Mouse (Mus musculus): ENCODE measurements around the gene Flvcr1. TPM values are rescaled to one million over a fixed set of nuclear protein-coding genes. Genes with fewer than 3 reads are reported as not detected.

Flvcr1 gene
- polyA plus RNA-seq, 1 experiment from 2014 or later = 12.3 TPM

- no peaks in the 10 kb centered on the region; the same call in 1 of the 2 replicates for H3K27me3 ChIP-seq (ENCODE audit: control insufficient read depth, insufficient read depth, low read length)
- H3K36me3 ChIP-seq (ENCODE audit: control insufficient read depth, insufficient read depth, low read length) = peaks cover 8% of the 10 kb centered on the region; the same call in 1 of the 2 replicates
- WGBS = under 1% methylated on average over 32 of the region's 38 CpGs
- H3K27ac ChIP-seq (ENCODE audit: low read depth, low read length) = peak within 1 kb of the TSS; percentile 95
- peaks cover 19% of the 10 kb centered on the region for H3K4me1 ChIP-seq (ENCODE audit: control insufficient read depth, insufficient read depth, low read length)
- ATAC-seq (ENCODE audit: low read depth) = peak; percentile 98
- peak within 1 kb of the TSS; percentile 82 for H3K4me3 ChIP-seq (ENCODE audit: low read depth, low read length)
- H3K9ac ChIP-seq (replicated peaks; ENCODE audit: low read depth, low read length) = peak within 1 kb of the TSS; percentile 97
- no peaks in the 10 kb centered on the region for H3K9me3 ChIP-seq (ENCODE audit: control insufficient read depth, low read length)
- H3K4me2 ChIP-seq (ENCODE audit: low read depth, low read length) = peak within 1 kb of the TSS; percentile 93
These were observed 46.8 kb downstream of the Flvcr1 start, which contains the start of gene Vash2 for GRCm38 (mm10) chr1:190979100-190979563. Gene Vash2, minus strand, starts transcription at chr1:190979296.

- WGBS = under 1% methylated on average over 41 of the region's 46 CpGs
- Histone ChIP-seq H3K4me3 (ENCODE audit: low read depth, low read length) (peak overlapping the region; percentile 82), H3K9me3 (ENCODE audit: control insufficient read depth, low read length) (no peaks in the 10 kb centered on the region), H3K4me2 (ENCODE audit: low read depth, low read length) (peak overlapping the region; percentile 93), H3K27ac (ENCODE audit: low read depth, low read length) (peak overlapping the region; percentile 95), H3K4me1 (ENCODE audit: control insufficient read depth, insufficient read depth, low read length) (peaks cover 19% of the 10 kb centered on the region), H3K36me3 (ENCODE audit: control insufficient read depth, insufficient read depth, low read length) (peaks cover 13% of the 10 kb centered on the region), H3K9ac (replicated peaks; ENCODE audit: low read depth, low read length) (peak overlapping the region; percentile 97), H3K27me3 (ENCODE audit: control insufficient read depth, insufficient read depth, low read length) (no peaks in the 10 kb centered on the region; the same call in 1 of the 2 replicates)
- peak; percentile 83 for ATAC-seq (ENCODE audit: low read depth)
These were observed 47.4 kb downstream of the Flvcr1 start for GRCm38 (mm10) chr1:190978511-190979073.

DNA sequence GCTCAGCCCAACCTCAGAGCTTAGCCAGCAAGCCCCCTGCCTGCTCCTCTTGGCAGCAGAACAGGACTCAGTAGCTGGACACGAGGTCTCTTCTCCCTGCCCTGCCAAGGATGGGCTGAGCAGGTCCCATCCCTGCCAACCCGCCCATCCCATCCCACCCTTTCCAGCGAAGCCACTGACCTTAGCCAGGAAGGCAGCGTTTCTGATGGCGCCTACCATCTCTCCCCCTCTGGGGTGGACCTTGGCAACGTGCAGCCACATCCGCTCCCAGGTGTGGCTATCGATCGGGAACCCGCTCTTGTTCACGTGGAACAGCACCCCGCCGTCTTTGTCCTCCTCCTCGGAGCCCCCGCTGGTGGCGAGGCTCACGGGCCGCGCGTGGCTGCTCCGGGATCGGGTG is 48.0 kb downstream of the Flvcr1 start:
- ATAC-seq (ENCODE audit: low read depth) = peak; percentile 10; the same call in 1 of the 2 replicates
- under 1% methylated on average over 20 of the region's 22 CpGs for WGBS

DNA sequence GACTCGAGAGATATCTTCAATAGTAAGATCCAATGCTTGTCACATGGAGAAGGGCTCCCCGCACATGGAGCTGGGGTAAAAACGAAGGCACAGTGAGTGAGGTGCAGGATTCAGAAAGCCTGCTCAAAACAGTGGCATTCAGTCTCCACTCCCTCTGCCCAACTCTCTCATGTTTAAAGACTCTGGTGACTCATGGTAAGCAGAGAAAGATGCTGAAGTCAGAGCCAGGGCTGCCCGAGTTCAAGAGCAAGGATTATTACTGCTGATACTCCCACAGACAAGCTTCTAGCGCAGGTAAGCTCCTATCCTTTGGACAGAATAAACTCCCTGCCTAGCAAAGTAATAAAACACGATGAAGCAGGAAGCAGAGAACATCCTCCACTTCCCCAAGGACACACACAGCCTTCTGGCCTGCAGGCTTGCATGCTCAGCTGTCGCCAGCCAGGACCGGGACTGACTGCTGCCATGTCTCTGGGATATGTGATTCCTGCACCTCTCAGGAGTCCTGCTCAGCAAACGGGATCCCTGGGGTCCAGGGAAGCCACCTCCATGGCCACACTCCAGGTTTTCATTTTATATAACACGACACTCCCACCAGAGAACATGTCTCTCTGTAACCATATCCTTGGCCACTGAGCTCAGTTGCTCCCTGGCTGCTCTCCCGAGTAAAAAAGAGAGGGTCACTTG is 48.9 kb downstream of the Flvcr1 start:
- peak overlapping the region; percentile 93 for H3K4me2 ChIP-seq (ENCODE audit: low read depth, low read length)
- peaks cover 27% of the 10 kb centered on the region for H3K4me1 ChIP-seq (ENCODE audit: control insufficient read depth, insufficient read depth, low read length)
- H3K36me3 ChIP-seq (ENCODE audit: control insufficient read depth, insufficient read depth, low read length) = peaks cover 18% of the 10 kb centered on the region
- H3K27me3 ChIP-seq (ENCODE audit: control insufficient read depth, insufficient read depth, low read length) = no peaks in the 10 kb centered on the region; the same call in 1 of the 2 replicates
- WGBS = 39% methylated on average over 11 of the region's 11 CpGs
- H3K27ac ChIP-seq (ENCODE audit: low read depth, low read length) = peak overlapping the region; percentile 95; the same call in 1 of the 2 replicates
- H3K9ac ChIP-seq (replicated peaks; ENCODE audit: low read depth, low read length) = peak overlapping the region; percentile 97
- H3K9me3 ChIP-seq (ENCODE audit: control insufficient read depth, low read length) = no peaks in the 10 kb centered on the region
- H3K4me3 ChIP-seq (ENCODE audit: low read depth, low read length) = peak overlapping the region; percentile 82
- no peak for ATAC-seq (ENCODE audit: low read depth)

More for the DNA sequence above, 48.0 kb downstream of the Flvcr1 start:
- peak overlapping the region; percentile 95 for H3K27ac ChIP-seq (ENCODE audit: low read depth, low read length)
- peak overlapping the region; percentile 82 for H3K4me3 ChIP-seq (ENCODE audit: low read depth, low read length)
- peaks cover 24% of the 10 kb centered on the region for H3K4me1 ChIP-seq (ENCODE audit: control insufficient read depth, insufficient read depth, low read length)
- H3K36me3 ChIP-seq (ENCODE audit: control insufficient read depth, insufficient read depth, low read length) = peaks cover 18% of the 10 kb centered on the region
- H3K9ac ChIP-seq (replicated peaks; ENCODE audit: low read depth, low read length) = peak overlapping the region; percentile 97
- no peaks in the 10 kb centered on the region for H3K9me3 ChIP-seq (ENCODE audit: control insufficient read depth, low read length)
- H3K4me2 ChIP-seq (ENCODE audit: low read depth, low read length) = peak overlapping the region; percentile 93
- no peaks in the 10 kb centered on the region; the same call in 1 of the 2 replicates for H3K27me3 ChIP-seq (ENCODE audit: control insufficient read depth, insufficient read depth, low read length)

- no peak overlapping the region for H3K27ac ChIP-seq (ENCODE audit: low read depth, low read length)
- WGBS = 78% methylated on average over 1 of the region's 1 CpGs
- no peak for ATAC-seq (ENCODE audit: low read depth)
- peaks cover 26% of the 10 kb centered on the region for H3K36me3 ChIP-seq (ENCODE audit: control insufficient read depth, insufficient read depth, low read length)
- H3K4me3 ChIP-seq (ENCODE audit: low read depth, low read length) = no peak overlapping the region
- no peak overlapping the region for H3K4me2 ChIP-seq (ENCODE audit: low read depth, low read length)
- H3K27me3 ChIP-seq (ENCODE audit: control insufficient read depth, insufficient read depth, low read length) = no peaks in the 10 kb centered on the region; the same call in 1 of the 2 replicates
- H3K9ac ChIP-seq (replicated peaks; ENCODE audit: low read depth, low read length) = no peak overlapping the region
- H3K4me1 ChIP-seq (ENCODE audit: control insufficient read depth, insufficient read depth, low read length) = peaks cover 27% of the 10 kb centered on the region
- no peaks in the 10 kb centered on the region for H3K9me3 ChIP-seq (ENCODE audit: control insufficient read depth, low read length)
These were observed 51.1 kb downstream of the Flvcr1 start for GRCm38 (mm10) chr1:190974833-190975232.

- H3K27ac ChIP-seq (ENCODE audit: low read depth, low read length) = no peak overlapping the region
- no peak overlapping the region for H3K9ac ChIP-seq (replicated peaks; ENCODE audit: low read depth, low read length)
- H3K36me3 ChIP-seq (ENCODE audit: control insufficient read depth, insufficient read depth, low read length) = peaks cover 28% of the 10 kb centered on the region
- H3K4me3 ChIP-seq (ENCODE audit: low read depth, low read length) = no peak overlapping the region
- H3K4me2 ChIP-seq (ENCODE audit: low read depth, low read length) = no peak overlapping the region
- peaks cover 27% of the 10 kb centered on the region for H3K4me1 ChIP-seq (ENCODE audit: control insufficient read depth, insufficient read depth, low read length)
- no peaks in the 10 kb centered on the region for H3K9me3 ChIP-seq (ENCODE audit: control insufficient read depth, low read length)
- WGBS = 92% methylated on average over 8 of the region's 8 CpGs
- no peak for ATAC-seq (ENCODE audit: low read depth)
- no peaks in the 10 kb centered on the region; the same call in 1 of the 2 replicates for H3K27me3 ChIP-seq (ENCODE audit: control insufficient read depth, insufficient read depth, low read length)
These were observed 51.8 kb downstream of the Flvcr1 start for GRCm38 (mm10) chr1:190974191-190974590.

GRCm38 (mm10) chr1:190972612-190973192 is 53.3 kb downstream of the Flvcr1 start:
- H3K4me2 ChIP-seq (ENCODE audit: low read depth, low read length) = no peak overlapping the region
- 51% methylated on average over 7 of the region's 7 CpGs for WGBS
- no peaks in the 10 kb centered on the region for H3K9me3 ChIP-seq (ENCODE audit: control insufficient read depth, low read length)
- H3K27ac ChIP-seq (ENCODE audit: low read depth, low read length) = no peak overlapping the region
- peaks cover 38% of the 10 kb centered on the region for H3K36me3 ChIP-seq (ENCODE audit: control insufficient read depth, insufficient read depth, low read length)
- peaks cover 25% of the 10 kb centered on the region for H3K4me1 ChIP-seq (ENCODE audit: control insufficient read depth, insufficient read depth, low read length)
- no peak overlapping the region for H3K9ac ChIP-seq (replicated peaks; ENCODE audit: low read depth, low read length)
- ATAC-seq (ENCODE audit: low read depth) = no peak; the same call in 1 of the 2 replicates
- no peaks in the 10 kb centered on the region for H3K27me3 ChIP-seq (ENCODE audit: control insufficient read depth, insufficient read depth, low read length)
- H3K4me3 ChIP-seq (ENCODE audit: low read depth, low read length) = no peak overlapping the region

DNA sequence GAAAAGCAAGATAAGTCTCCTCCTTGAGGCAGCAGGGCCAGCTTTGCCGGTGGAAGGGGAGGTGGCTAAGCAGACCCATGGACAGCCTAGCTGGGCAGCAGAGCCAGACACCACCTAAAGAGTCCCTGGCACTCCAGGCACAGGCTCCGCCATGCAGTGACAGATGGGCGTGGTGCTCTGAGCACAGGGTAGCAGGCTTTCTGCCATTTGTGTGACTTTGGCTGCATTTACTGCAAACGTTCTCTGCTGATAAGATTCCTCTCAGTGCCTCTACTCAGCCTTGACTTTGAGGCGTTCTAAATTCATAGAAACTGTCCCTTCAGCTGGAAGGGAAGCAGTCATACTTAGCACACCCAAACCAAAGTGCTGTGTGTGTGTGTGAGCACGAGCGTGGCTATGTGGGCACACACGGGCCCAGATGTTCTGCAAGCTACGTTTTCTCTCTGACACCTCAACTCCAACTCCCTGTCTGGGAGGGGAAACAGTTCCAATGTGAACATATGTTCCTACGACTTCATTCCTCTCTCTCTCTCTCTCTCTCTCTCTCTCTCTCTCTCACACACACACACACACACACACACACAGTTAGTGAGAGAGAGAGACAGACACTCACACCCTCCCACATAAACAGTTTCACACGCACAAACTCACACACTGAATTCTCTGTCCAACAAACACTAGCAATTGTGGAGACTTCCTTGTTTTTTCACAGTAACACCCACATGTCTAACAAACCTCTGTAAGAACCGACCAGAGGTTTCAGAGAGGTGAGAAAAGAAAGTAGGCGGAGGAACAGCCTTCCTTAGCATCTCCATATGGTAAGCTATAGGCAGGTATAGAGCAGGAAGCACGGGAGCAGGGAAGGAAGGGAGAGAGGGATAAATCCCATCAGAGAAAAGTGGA is 54.0 kb downstream of the Flvcr1 start:
- Histone ChIP-seq H3K9me3 (ENCODE audit: control insufficient read depth, low read length) (no peaks in the 10 kb centered on the region), H3K4me2 (ENCODE audit: low read depth, low read length) (no peak overlapping the region), H3K9ac (replicated peaks; ENCODE audit: low read depth, low read length) (no peak overlapping the region), H3K27me3 (ENCODE audit: control insufficient read depth, insufficient read depth, low read length) (no peaks in the 10 kb centered on the region), H3K36me3 (ENCODE audit: control insufficient read depth, insufficient read depth, low read length) (peaks cover 38% of the 10 kb centered on the region), H3K4me3 (ENCODE audit: low read depth, low read length) (no peak overlapping the region), H3K27ac (ENCODE audit: low read depth, low read length) (no peak overlapping the region), H3K4me1 (ENCODE audit: control insufficient read depth, insufficient read depth, low read length) (peaks cover 18% of the 10 kb centered on the region; the same call in 1 of the 2 replicates)
- ATAC-seq (ENCODE audit: low read depth) = no peak
- 90% methylated on average over 14 of the region's 14 CpGs for WGBS
